ENCODE assay signal across 10 mouse cellular contexts in genomic region chr17:23661526-23661925, GRCm38 (mm10). TPM values are rescaled to one million over a fixed set of nuclear protein-coding genes. Genes with fewer than 3 reads are reported as not detected.
DNase-seq lines count a peak whose midpoint lies in the region; ATAC-seq and TF ChIP-seq lines count a peak whose summit lies in the region.
"Had no signal": no experiment of that assay in that cellular context is flagged by ENCODE, and none has a peak within 500 bp of the region (broad histone marks: within the 10 kb centered on the region; RNA-seq: fewer than 3 reads in every experiment).

No protein-coding gene starts in this region.

- H3K36me3 ChIP-seq in hindbrain, postnatal 0 days (ENCODE audit: insufficient read depth, low read length) = no peaks in the 10 kb centered on the region
- peaks cover 1% of the 10 kb centered on the region; the same call in 1 of the 2 replicates for H3K36me3 ChIP-seq in hindbrain, embryonic 14.5 days (replicated peaks; ENCODE audit: control insufficient read depth, insufficient read depth)
- H3K36me3 ChIP-seq in CH12.LX (replicated peaks in 1 of 2; ENCODE audit: control insufficient read depth in 1 of 2, insufficient read depth in 1 of 2, low read length in 1 of 2) = peaks cover 0 to 14% of the 10 kb centered on the region in 2 experiments

- H3K79me2 ChIP-seq in CH12.LX (replicated peaks; ENCODE audit: control insufficient read depth, extremely low read depth, insufficient read depth, poor library complexity, severe bottlenecking) = no peaks in the 10 kb centered on the region

- 0 out of 2 replicates have a peak, but pooled peaks cover 3% of the 10 kb centered on the region for H3K4me1 ChIP-seq in hindbrain, postnatal 0 days (ENCODE audit: insufficient read depth, low read length)
- 0 out of 2 replicates have a peak, but pooled peaks cover 3% of the 10 kb centered on the region for H3K4me1 ChIP-seq in hindbrain, embryonic 14.5 days (replicated peaks; ENCODE audit: control insufficient read depth, insufficient read depth, low read length)
- H3K4me1 ChIP-seq in CH12.LX (ENCODE audit: control insufficient read depth in 1 of 2, insufficient read depth in 2 of 2) = peaks cover 7 to 12% of the 10 kb centered on the region in 2 experiments; a peak in 3 of 4 replicates

- intact Hi-C loops in gastrocnemius, postnatal 14 days (cut with DNase I; ENCODE audit: low total_unique reads) = loop anchor here (5.0 kb wide), 1 partner anchor 41 kb away; no protein-coding TSS in a partner anchor

- dilution Hi-C loops in CH12.LX (cut with MboI; ENCODE audit: extremely low pct_ligation_motif_present, extremely low pct_unique_long_range_greater_than_20kb, low sequenced_read_pairs) = no loop called here

- peak; percentile 58 for TF ChIP-seq CTCF in hindbrain, postnatal 0 days (IDR thresholded peaks at IDR 0.05; ENCODE audit: low read depth)
- peak; percentile 39 to 73 for TF ChIP-seq CTCF in CH12.LX (conservative IDR thresholded peaks at IDR 0.05 in 1 of 2, IDR thresholded peaks at IDR 0.05 in 1 of 2; ENCODE audit: low read depth in 2 of 2, low read length in 2 of 2)

- H3K4me2 ChIP-seq in hindbrain, postnatal 0 days (ENCODE audit: low read depth, low read length) = no peak overlapping the region
- H3K4me2 ChIP-seq in hindbrain, embryonic 14.5 days (replicated peaks) = no peak overlapping the region
- H3K4me2 ChIP-seq in CH12.LX (ENCODE audit: insufficient read depth, low read depth, poor library complexity, severe bottlenecking) = no peak overlapping the region
- H3K4me2 ChIP-seq: neural tube, embryonic 13.5 days had no signal

- H3K4me3 ChIP-seq in hindbrain, postnatal 0 days (ENCODE audit: low read length) = no peak overlapping the region
- no peak overlapping the region for H3K4me3 ChIP-seq in hindbrain, embryonic 14.5 days (replicated peaks; ENCODE audit: low read length)
- no peak overlapping the region for H3K4me3 ChIP-seq in CH12.LX (replicated peaks in 1 of 3; ENCODE audit: low read depth in 2 of 3, low read length in 2 of 3, poor library complexity in 1 of 3)
- H3K4me3 ChIP-seq: neural tube, embryonic 13.5 days had no signal

- H3K9ac ChIP-seq in hindbrain, postnatal 0 days (replicated peaks; ENCODE audit: low read length) = no peak overlapping the region
- no peak overlapping the region for H3K9ac ChIP-seq in hindbrain, embryonic 14.5 days
- H3K9ac ChIP-seq in CH12.LX (ENCODE audit: insufficient read depth, low read depth) = no peak overlapping the region
- H3K9ac ChIP-seq: neural tube, embryonic 13.5 days had no signal

- 2% methylated on average over 9 of the region's 9 CpGs for WGBS in hindbrain, postnatal 0 days
- WGBS in hindbrain, embryonic 14.5 days = 2% methylated on average over 9 of the region's 9 CpGs

- no peak for TF ChIP-seq POLR2A in CH12.LX (IDR thresholded peaks at IDR 0.05; ENCODE audit: low read depth, low read length)

- no peak for TF ChIP-seq EP300 in CH12.LX (IDR thresholded peaks at IDR 0.05; ENCODE audit: low read length)

- H3K27me3 ChIP-seq in hindbrain, postnatal 0 days (ENCODE audit: insufficient read depth, low read length) = peaks cover 28% of the 10 kb centered on the region
- H3K27me3 ChIP-seq in hindbrain, embryonic 14.5 days (ENCODE audit: control insufficient read depth, insufficient read depth, low read length) = peaks cover 34% of the 10 kb centered on the region
- peaks cover 63% of the 10 kb centered on the region for H3K27me3 ChIP-seq in CH12.LX (replicated peaks)

- no peaks in the 10 kb centered on the region for H3K9me3 ChIP-seq in hindbrain, postnatal 0 days (ENCODE audit: low read length)
- no peaks in the 10 kb centered on the region for H3K9me3 ChIP-seq in hindbrain, embryonic 14.5 days (ENCODE audit: control insufficient read depth, low read length)
- H3K9me3 ChIP-seq in CH12.LX (replicated peaks; ENCODE audit: low read length) = peaks cover 3% of the 10 kb centered on the region
- H3K9me3 ChIP-seq: neural tube, embryonic 13.5 days had no signal

- peak; percentile 20 for TF ChIP-seq RAD21 in CH12.LX (IDR thresholded peaks at IDR 0.05; ENCODE audit: low read depth, low read length)

- no peak for ATAC-seq in hindbrain, postnatal 0 days
- no peak for ATAC-seq in hindbrain, embryonic 14.5 days (ENCODE audit: low FRiP score)
- peak; percentile 46; the same call in 1 of the 2 replicates for ATAC-seq in common myeloid progenitor, adult 5-6 weeks (replicated peaks; ENCODE audit: low read depth, poor library complexity, severe bottlenecking)
- ATAC-seq in megakaryocyte-erythroid progenitor cell, adult 5-6 weeks (replicated peaks; ENCODE audit: low FRiP score, low TSS enrichment, poor library complexity, severe bottlenecking) = peak; percentile 38; the same call in 1 of the 2 replicates
- ATAC-seq in inflammation-experienced regulatory T-cells, adult 6 months = no peak

- no peak for DNase-seq in hindbrain, postnatal 0 days (ENCODE audit: low spot score)
- DNase-seq in hindbrain, embryonic 14.5 days (ENCODE audit: low spot score) = no peak
- no peak for DNase-seq in CH12.LX (ENCODE audit: extremely low read depth)
- DNase-seq in urinary bladder, adult 2 months (ENCODE audit: low spot score) = no peak
- no peak for DNase-seq in gastrocnemius, postnatal 14 days

- H3K27ac ChIP-seq in hindbrain, postnatal 0 days = no peak overlapping the region
- no peak overlapping the region for H3K27ac ChIP-seq in hindbrain, embryonic 14.5 days
- H3K27ac ChIP-seq in CH12.LX (ENCODE audit: insufficient read depth, low read depth) = no peak overlapping the region
- H3K27ac ChIP-seq: neural tube, embryonic 13.5 days had no signal

- in situ Hi-C loops in CH12.LX (cut with MboI; ENCODE audit: low pct_ligation_motif_present, low pct_unique_long_range_greater_than_20kb, low sequenced_read_pairs) = loop anchor here (5.0 to 10.0 kb wide), 2 partner anchors 41 to 303 kb away; no protein-coding TSS in a partner anchor

RNA-seq across cellular contexts. Expression of gene Bicdl2, which starts 1.2 kb away (rescaled TPM):
- total RNA-seq in hindbrain, postnatal 0 days (2014; rRNA removed) = not detected in 2 replicates
- polyA plus RNA-seq in hindbrain, postnatal 0 days (2015; fragmentation: Nextera tagmentation; extraction: Ambion mirVana) = 0.11 and 0.18 TPM in 2 replicates
- 0.24 TPM in 1 of 2 replicates, not detected in the other for polyA plus RNA-seq in hindbrain, embryonic 14.5 days (2014; fragmentation: Nextera tagmentation; extraction: Ambion mirVana)
- total RNA-seq in CH12.LX (2012; rRNA removed) (not detected in 2 replicates), CH12.LX (2014; rRNA removed) (not detected in 2 replicates)
- 0.25 TPM in 1 of 2 replicates, not detected in the other for polyA plus RNA-seq in CH12.LX (2012; ENCODE audit: insufficient read length, low read depth)
- not detected in 2 replicates for total RNA-seq in common myeloid progenitor, adult 5-6 weeks (2017)
- total RNA-seq in megakaryocyte-erythroid progenitor cell, adult 5-6 weeks (2014; fragmentation: Nextera tagmentation) = not detected in 2 replicates
- not detected in 2 replicates for total RNA-seq in megakaryocyte-erythroid progenitor cell, adult 5-6 weeks (2017)
- 9.2 and 11.7 TPM in 2 replicates for polyA plus RNA-seq in urinary bladder, adult 2 months (2012; rRNA removed)
- polyA plus RNA-seq in inflammation-experienced regulatory T-cells, adult 6 months (2017; shearing (Covaris generic)) = under 1 TPM in 1 of 3 experiments, not detected in 2; 0.23 TPM
- not detected for total RNA-seq in gastrocnemius, postnatal 14 days (2021)
- polyA plus RNA-seq: frontal cortex, adult 2 months; neural tube, embryonic 13.5 days had no signal

RNA-seq across cellular contexts. Expression of gene Hcfc1r1, which starts 11.9 kb away (rescaled TPM):
- total RNA-seq in hindbrain, postnatal 0 days (2014; rRNA removed) = 107 and 126 TPM in 2 replicates
- 209 and 217 TPM in 2 replicates for polyA plus RNA-seq in hindbrain, postnatal 0 days (2015; fragmentation: Nextera tagmentation; extraction: Ambion mirVana)
- 129 and 143 TPM in 2 replicates for polyA plus RNA-seq in hindbrain, embryonic 14.5 days (2014; fragmentation: Nextera tagmentation; extraction: Ambion mirVana)
- 7.3 and 8.9 TPM in 2 replicates for total RNA-seq in CH12.LX (2012; rRNA removed)
- 3.9 and 6.0 TPM in 2 replicates for total RNA-seq in CH12.LX (2014; rRNA removed)
- 17.4 and 26.5 TPM in 2 replicates for polyA plus RNA-seq in CH12.LX (2012; ENCODE audit: insufficient read length, low read depth)
- total RNA-seq in common myeloid progenitor, adult 5-6 weeks (2017) = 19.2 and 26.9 TPM in 2 replicates
- 44.2 and 56.3 TPM in 2 replicates for total RNA-seq in megakaryocyte-erythroid progenitor cell, adult 5-6 weeks (2014; fragmentation: Nextera tagmentation)
- total RNA-seq in megakaryocyte-erythroid progenitor cell, adult 5-6 weeks (2017) = 22.7 and 30.0 TPM in 2 replicates
- 136 and 183 TPM in 2 replicates for polyA plus RNA-seq in urinary bladder, adult 2 months (2012; rRNA removed)
- 10 to 100 TPM; 62.6 to 79.5 (median 70.7) TPM for polyA plus RNA-seq in inflammation-experienced regulatory T-cells, adult 6 months (2017; shearing (Covaris generic))
- 100 to 1,000 TPM; 223 to 235 TPM for total RNA-seq in gastrocnemius, postnatal 14 days (2021)

RNA-seq across cellular contexts. Expression of gene Thoc6, which starts 12.2 kb away (rescaled TPM):
- 16.1 and 28.1 TPM in 2 replicates for total RNA-seq in hindbrain, postnatal 0 days (2014; rRNA removed)
- 28.4 and 29.1 TPM in 2 replicates for polyA plus RNA-seq in hindbrain, postnatal 0 days (2015; fragmentation: Nextera tagmentation; extraction: Ambion mirVana)
- polyA plus RNA-seq in hindbrain, embryonic 14.5 days (2014; fragmentation: Nextera tagmentation; extraction: Ambion mirVana) = 39.7 and 40.0 TPM in 2 replicates
- total RNA-seq in CH12.LX (2012; rRNA removed) (40.1 and 41.4 TPM in 2 replicates), CH12.LX (2014; rRNA removed) (31.5 and 37.9 TPM in 2 replicates)
- 34.8 and 37.4 TPM in 2 replicates for polyA plus RNA-seq in CH12.LX (2012; ENCODE audit: insufficient read length, low read depth)
- 44.6 and 55.5 TPM in 2 replicates for total RNA-seq in common myeloid progenitor, adult 5-6 weeks (2017)
- total RNA-seq in megakaryocyte-erythroid progenitor cell, adult 5-6 weeks (2014; fragmentation: Nextera tagmentation) = 30.3 and 44.7 TPM in 2 replicates
- 40.8 and 47.3 TPM in 2 replicates for total RNA-seq in megakaryocyte-erythroid progenitor cell, adult 5-6 weeks (2017)
- 13.2 and 16.9 TPM in 2 replicates for polyA plus RNA-seq in urinary bladder, adult 2 months (2012; rRNA removed)
- polyA plus RNA-seq in inflammation-experienced regulatory T-cells, adult 6 months (2017; shearing (Covaris generic)) = 10 to 100 TPM; 27.1 to 36.7 (median 27.5) TPM
- total RNA-seq in gastrocnemius, postnatal 14 days (2021) = 10 to 100 TPM; 15.8 to 19.1 TPM

RNA-seq across cellular contexts. Expression of gene Tnfrsf12a, which starts 15.7 kb away (rescaled TPM):
- 5.5 and 8.7 TPM in 2 replicates for total RNA-seq in hindbrain, postnatal 0 days (2014; rRNA removed)
- 7.3 and 7.7 TPM in 2 replicates for polyA plus RNA-seq in hindbrain, postnatal 0 days (2015; fragmentation: Nextera tagmentation; extraction: Ambion mirVana)
- polyA plus RNA-seq in hindbrain, embryonic 14.5 days (2014; fragmentation: Nextera tagmentation; extraction: Ambion mirVana) = 3.1 and 3.7 TPM in 2 replicates
- total RNA-seq in CH12.LX (2012; rRNA removed) (4.3 and 5.1 TPM in 2 replicates), CH12.LX (2014; rRNA removed) (1.5 and 2.3 TPM in 2 replicates)
- 0.64 and 1.2 TPM in 2 replicates for polyA plus RNA-seq in CH12.LX (2012; ENCODE audit: insufficient read length, low read depth)
- 10.1 and 13.2 TPM in 2 replicates for total RNA-seq in common myeloid progenitor, adult 5-6 weeks (2017)
- 0.94 and 4.5 TPM in 2 replicates for total RNA-seq in megakaryocyte-erythroid progenitor cell, adult 5-6 weeks (2014; fragmentation: Nextera tagmentation)
- 10.7 and 15.6 TPM in 2 replicates for total RNA-seq in megakaryocyte-erythroid progenitor cell, adult 5-6 weeks (2017)
- polyA plus RNA-seq in urinary bladder, adult 2 months (2012; rRNA removed) = 17.4 and 26.7 TPM in 2 replicates
- 1 to 10 TPM; 3.7 to 6.5 (median 4.6) TPM for polyA plus RNA-seq in inflammation-experienced regulatory T-cells, adult 6 months (2017; shearing (Covaris generic))
- 10 to 100 TPM; 18.7 to 57.3 TPM for total RNA-seq in gastrocnemius, postnatal 14 days (2021)

RNA-seq across cellular contexts. Expression of gene Mmp25, which starts 16.4 kb away (rescaled TPM):
- 0.65 and 1.2 TPM in 2 replicates for total RNA-seq in hindbrain, postnatal 0 days (2014; rRNA removed)
- polyA plus RNA-seq in hindbrain, postnatal 0 days (2015; fragmentation: Nextera tagmentation; extraction: Ambion mirVana) = 1.2 and 1.3 TPM in 2 replicates
- polyA plus RNA-seq in hindbrain, embryonic 14.5 days (2014; fragmentation: Nextera tagmentation; extraction: Ambion mirVana) = 1.0 and 1.6 TPM in 2 replicates
- 0.04 TPM in 1 of 2 replicates, not detected in the other for total RNA-seq in CH12.LX (2012; rRNA removed)
- total RNA-seq in CH12.LX (2014; rRNA removed) = 0.04 TPM in 1 of 2 replicates, not detected in the other
- not detected in 2 replicates for polyA plus RNA-seq in CH12.LX (2012; ENCODE audit: insufficient read length, low read depth)
- total RNA-seq in common myeloid progenitor, adult 5-6 weeks (2017) = 0.24 TPM in 1 of 2 replicates, not detected in the other
- total RNA-seq in megakaryocyte-erythroid progenitor cell, adult 5-6 weeks (2014; fragmentation: Nextera tagmentation) = 0.07 TPM in 1 of 2 replicates, not detected in the other
- not detected in 2 replicates for total RNA-seq in megakaryocyte-erythroid progenitor cell, adult 5-6 weeks (2017)
- 0.22 and 0.29 TPM in 2 replicates for polyA plus RNA-seq in urinary bladder, adult 2 months (2012; rRNA removed)
- polyA plus RNA-seq in inflammation-experienced regulatory T-cells, adult 6 months (2017; shearing (Covaris generic)) = 1 to 10 TPM in 2 of 3 experiments, under 1 TPM in 1; 0.80 to 6.6 (median 2.8) TPM
- total RNA-seq in gastrocnemius, postnatal 14 days (2021) = under 1 TPM; 0.20 to 0.27 TPM

Comparison
In these comparisons a context has a peak if more than half of its experiments do, and no peak if none do; other contexts are left out.
1. ATAC-seq: peak in common myeloid progenitor, adult 5-6 weeks (single experiment) and megakaryocyte-erythroid progenitor cell, adult 5-6 weeks (single experiment); none in hindbrain, postnatal 0 days (single experiment), hindbrain, embryonic 14.5 days (single experiment) and inflammation-experienced regulatory T-cells, adult 6 months (single experiment).